Mouse (Mus musculus) layer of hippocampus, adult 6 months (tissue): ENCODE data around the gene Gm14288. TPM values are rescaled to one million over a fixed set of nuclear protein-coding genes. Genes with fewer than 3 reads are reported as not detected.

Experiments used
- long read RNA-seq, 2 experiments: library from polyadenylated mRNA; unstranded; transcript quantifications; one replicate each; pipeline ENCODE4 v2.0.0; 2019 to 2020
- polyA plus RNA-seq: library from polyadenylated mRNA; unstranded; fragments of <200 nt; fragmentation: Nextera tagmentation; gene quantifications from 2 replicates; pipeline ENCODE4 v1.2.3, GENCODE M21; 2021

Gm14288 gene
- polyA plus RNA-seq: 2.8 and 4.0 TPM in 2 replicates
- long read RNA-seq, experiment 1, transcript Gm14288-201 (3 exons, 3,438 nt): major isoform, 5 of 5 reads
- long read RNA-seq, experiment 1, partial matches to known transcripts: 0 of 5 reads
- long read RNA-seq, experiment 1, other reads (novel, unspliced or antisense): 0 of 5 reads
- long read RNA-seq, experiment 2, transcript Gm14288-201 (3 exons, 3,438 nt): major isoform, 16 of 22 reads
- long read RNA-seq, experiment 2, partial matches to known transcripts: 1 of 22 reads
- long read RNA-seq, experiment 2, other reads (novel, unspliced or antisense): 5 of 22 reads

DNA sequence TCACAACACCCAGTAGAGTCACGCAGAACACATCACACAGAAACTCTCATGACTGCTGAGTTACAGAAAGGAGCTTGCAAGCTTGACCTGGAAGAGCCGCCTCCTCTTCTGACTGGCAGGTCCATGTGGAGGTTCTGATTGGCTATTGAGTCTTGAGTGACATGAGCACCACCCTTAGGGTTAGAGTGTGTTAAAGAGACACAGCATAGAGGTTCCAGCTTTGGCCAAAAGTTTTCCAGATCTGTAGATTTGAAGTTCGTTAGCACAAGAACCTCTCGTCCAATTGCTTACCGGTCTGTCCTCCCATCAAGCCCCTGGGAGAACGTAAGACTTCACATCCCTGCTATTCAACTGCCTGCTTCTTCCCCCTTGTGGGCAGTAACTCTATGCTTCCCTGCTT lies at the start of gene Gm14288:
Gm14288 (minus strand) TSS at position 101 of the 400 bp plus-strand sequence.

DNA sequence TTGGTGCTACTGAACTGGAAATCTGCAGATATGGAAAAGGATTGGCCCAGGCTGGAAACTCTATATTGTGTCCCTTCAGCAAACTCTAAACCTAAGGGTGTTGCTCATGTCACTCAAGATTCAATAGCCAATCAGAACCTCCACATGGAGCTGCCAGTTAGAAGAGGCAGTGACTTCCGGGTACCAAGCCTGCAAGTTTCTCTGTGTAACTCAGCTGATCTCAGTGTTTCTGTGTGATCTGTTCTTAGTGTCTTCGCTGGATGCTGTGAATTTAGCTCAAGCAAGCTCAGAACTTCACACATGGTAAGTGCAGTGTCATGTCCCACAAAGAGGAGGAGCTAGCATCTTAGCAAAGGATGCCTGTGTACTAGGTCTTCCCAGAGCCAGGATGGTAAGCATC lies 59.7 kb downstream of the Gm14288 start, which contains the start of gene Gm2007:
Gm2007 (plus strand) TSS at position 301 of the 400 bp plus-strand sequence.

Other genes starting within 250 kb of the Gm14288 start
- gene Gm11007, start 157.1 kb downstream of the Gm14288 start, polyA plus RNA-seq: not detected in 2 replicates
- gene Zfp969, start 97.4 kb downstream of the Gm14288 start, polyA plus RNA-seq: 16.4 and 20.0 TPM in 2 replicates
- gene Gm2007, start 59.6 kb downstream of the Gm14288 start, polyA plus RNA-seq: not detected in 2 replicates
- 24.0 and 27.5 TPM in 2 replicates for gene Gm6710, start 68.1 kb upstream of the Gm14288 start, polyA plus RNA-seq
- gene Zfp966, start 130.0 kb upstream of the Gm14288 start, polyA plus RNA-seq: 0.43 and 0.77 TPM in 2 replicates
- gene Gm2026, start 164.2 kb upstream of the Gm14288 start, polyA plus RNA-seq: 27.4 and 31.3 TPM in 2 replicates